Mouse (Mus musculus) liver, adult 2 months (tissue): Measurements from ENCODE around the gene Dsp. TPM values are rescaled to one million over a fixed set of nuclear protein-coding genes. Genes with fewer than 3 reads are reported as not detected.

Experiments
- DNase-seq: peaks from one replicate; pipeline ENCODE4 v3.0.0-alpha.2; 2011; ENCODE audit warnings: low read depth, low spot score; ENCODE audit errors: extremely low read depth
- H3K27ac ChIP-seq: fragments of 200-500 bp; replicated peaks from 2 replicates; pipeline ENCODE4 v1.5.1; 2012; ENCODE audit warnings: low read depth, mild to moderate bottlenecking, control low read depth, inconsistent platforms, low read length; ENCODE audit not compliant: insufficient read depth
- H3K27me3 ChIP-seq: fragments of 200-500 bp; 2 replicates; pipeline ENCODE4 v1.6.1; 2012; ENCODE audit warnings: mild to moderate bottlenecking, moderate library complexity, low read length, inconsistent platforms; ENCODE audit not compliant: control insufficient read depth, insufficient read depth
- H3K36me3 ChIP-seq: fragments of 200-500 bp; 2 replicates; pipeline ENCODE4 v1.6.1; 2012; ENCODE audit warnings: low read length, inconsistent platforms; ENCODE audit not compliant: control insufficient read depth, insufficient read depth
- H3K4me1 ChIP-seq: fragments of 200-500 bp; 2 replicates; pipeline ENCODE4 v1.6.1; 2011; ENCODE audit warnings: low read length; ENCODE audit not compliant: control insufficient read depth, insufficient read depth
- H3K4me3 ChIP-seq: fragments of 200-500 bp; 2 replicates; pipeline ENCODE4 v1.5.1; 2011; ENCODE audit warnings: low read depth, mild to moderate bottlenecking, control low read depth, low read length, moderate library complexity; ENCODE audit not compliant: insufficient read depth
- H3K79me2 ChIP-seq: fragments of 200-500 bp; 2 replicates; pipeline ENCODE4 v1.6.1; 2012; ENCODE audit warnings: inconsistent platforms, mild to moderate bottlenecking, low read length, moderate library complexity; ENCODE audit not compliant: control insufficient read depth, insufficient read depth
- H3K9ac ChIP-seq: fragments of 200-500 bp; 2 replicates; pipeline ENCODE4 v1.6.1; 2012; ENCODE audit warnings: low read depth, mild to moderate bottlenecking, control low read depth, inconsistent platforms, low read length
- CTCF ChIP-seq: fragments of 200-500 bp; IDR thresholded peaks from 2 replicates; pipeline ENCODE4 v1.5.1; 2011; ENCODE audit warnings: low read depth, low read length, control low read depth
- POLR2A ChIP-seq: fragments of 200-500 bp; IDR thresholded peaks from 2 replicates; pipeline ENCODE4 v1.6.1; 2011; ENCODE audit warnings: low read length, control low read depth; ENCODE audit not compliant: insufficient read depth; ENCODE audit errors: extremely low read depth
- WGBS: fragments of 180-500 bp; shearing (Covaris S2); methylation state at CpG from one replicate; pipeline ENCODE4 v1.1.7; 2018; 5-methylcytosine and 5-hydroxymethylcytosine counted together
- polyA plus RNA-seq: library from polyadenylated mRNA; depleted of rRNA; stranded (reverse); fragments of >200 nt; gene quantifications from 2 replicates; pipeline ENCODE4 v1.2.3, GENCODE M21; 2012
- total RNA-seq: library from RNA; depleted of rRNA; stranded (reverse); fragments of >200 nt; gene quantifications from 2 replicates; pipeline ENCODE4 v1.2.3, GENCODE M21; 2014

Dsp gene
- total and polyA plus RNA-seq, 2 experiments = 5.8 to 20.1 TPM

DNA sequence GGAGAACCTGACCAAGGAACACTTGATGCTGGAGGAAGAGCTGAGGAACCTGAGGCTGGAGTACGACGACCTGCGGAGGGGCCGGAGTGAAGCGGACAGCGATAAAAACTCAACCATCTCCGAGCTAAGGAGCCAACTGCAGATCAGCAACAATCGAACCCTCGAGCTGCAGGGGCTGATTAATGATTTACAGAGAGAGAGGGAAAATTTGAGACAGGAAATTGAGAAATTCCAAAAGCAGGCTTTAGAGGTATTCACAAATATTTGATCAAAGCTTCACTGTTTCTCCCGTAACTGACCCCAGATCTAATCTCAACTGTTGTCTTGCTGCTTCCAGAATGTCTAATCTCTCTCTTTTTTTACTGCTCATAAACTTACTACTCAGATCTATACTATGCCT lies 42.3 kb downstream of the Dsp start:
- peak; percentile 54 for DNase-seq
- no peak overlapping the region for H3K27ac ChIP-seq
- 25% methylated on average over 10 of the region's 10 CpGs for WGBS
- no peak overlapping the region for H3K4me3 ChIP-seq
- peaks cover 55% of the 10 kb centered on the region for H3K36me3 ChIP-seq
- H3K27me3 ChIP-seq = no peaks in the 10 kb centered on the region
- no peaks in the 10 kb centered on the region for H3K79me2 ChIP-seq
- TF ChIP-seq POLR2A (no peak), CTCF (no peak)
- no peaks in the 10 kb centered on the region for H3K4me1 ChIP-seq
- H3K9ac ChIP-seq = no peak overlapping the region

GRCm38 (mm10) chr13:38201413-38201812 lies 50.3 kb downstream of the Dsp start:
- peaks cover 5% of the 10 kb centered on the region; the same call in 1 of the 2 replicates for H3K79me2 ChIP-seq
- DNase-seq = no peak
- H3K27ac ChIP-seq = no peak overlapping the region
- no peak overlapping the region for H3K4me3 ChIP-seq
- peaks cover 2% of the 10 kb centered on the region; the same call in 1 of the 2 replicates for H3K4me1 ChIP-seq
- TF ChIP-seq POLR2A (no peak), CTCF (no peak)
- 0 out of 2 replicates have a peak, but pooled peaks cover 1% of the 10 kb centered on the region for H3K36me3 ChIP-seq
- no peak overlapping the region for H3K9ac ChIP-seq
- H3K27me3 ChIP-seq = no peaks in the 10 kb centered on the region
- 51% methylated on average over 6 of the region's 6 CpGs for WGBS

- DNase-seq = no peak
- Histone ChIP-seq H3K36me3 (peaks cover 4% of the 10 kb centered on the region; the same call in 1 of the 2 replicates), H3K27me3 (no peaks in the 10 kb centered on the region), H3K4me1 (peaks cover 2% of the 10 kb centered on the region; the same call in 1 of the 2 replicates), H3K79me2 (peaks cover 14% of the 10 kb centered on the region; the same call in 1 of the 2 replicates), H3K27ac (no peak overlapping the region), H3K9ac (no peak overlapping the region), H3K4me3 (no peak overlapping the region)
- TF ChIP-seq CTCF = no peak
- no peak for TF ChIP-seq POLR2A
- WGBS = 49% methylated on average over 4 of the region's 4 CpGs
Measured at GRCm38 (mm10) chr13:38204171-38204570, 53.1 kb downstream of the Dsp start.

DNA sequence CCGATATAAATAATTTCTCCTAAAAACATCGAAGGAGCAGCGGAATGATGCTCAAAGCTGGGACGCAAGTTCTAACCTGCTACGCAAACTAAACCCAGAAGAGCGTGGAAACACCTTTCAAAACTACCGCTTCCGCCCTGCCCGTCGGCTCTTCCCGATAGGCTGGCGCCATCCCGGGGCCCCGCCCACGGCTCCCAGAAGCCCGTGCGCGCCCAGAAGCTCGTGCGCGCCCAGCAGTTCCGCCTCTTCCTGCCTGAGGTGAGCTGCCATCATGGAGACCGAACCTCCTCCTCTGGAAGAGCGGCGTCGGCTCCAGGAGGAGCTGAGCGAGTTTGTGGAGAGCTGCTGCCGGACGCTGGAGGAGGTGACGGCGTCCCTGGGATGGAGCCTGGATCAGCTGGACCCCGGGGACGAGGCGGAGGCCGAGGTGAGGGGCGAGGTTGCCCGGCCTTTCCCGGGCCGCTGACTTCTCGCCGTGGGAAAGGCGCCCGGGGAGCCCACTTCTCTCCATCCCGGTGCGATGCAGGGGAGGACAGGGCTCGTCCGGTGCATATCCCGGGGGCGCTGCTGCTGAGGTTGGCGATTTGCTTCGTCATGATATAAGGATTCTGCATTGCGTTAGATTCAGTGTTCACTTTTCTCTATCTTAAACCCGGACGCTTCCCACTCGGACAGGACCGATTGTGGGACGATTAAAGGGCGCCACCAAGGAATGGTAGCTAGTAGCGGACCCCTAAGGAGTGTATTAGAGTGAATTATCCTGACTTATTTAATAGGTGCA lies 53.8 kb downstream of the Dsp start, which contains the start of gene Snrnp48:
TSS of gene Snrnp48 (plus strand) at position 237 of the 781 bp plus-strand sequence.
- Histone ChIP-seq H3K27ac (peak within 1 kb of the TSS; percentile 77), H3K4me3 (peak within 1 kb of the TSS; percentile 99)
- peak; percentile 75 for DNase-seq

GRCm38 (mm10) chr13:38211122-38211521 lies 60.0 kb downstream of the Dsp start:
- no peaks in the 10 kb centered on the region for H3K27me3 ChIP-seq
- TF ChIP-seq POLR2A (no peak), CTCF (no peak)
- H3K27ac ChIP-seq = no peak overlapping the region
- no peak overlapping the region for H3K9ac ChIP-seq
- no peak for DNase-seq
- H3K4me1 ChIP-seq = no peaks in the 10 kb centered on the region
- WGBS = 97% methylated on average over 5 of the region's 5 CpGs
- H3K79me2 ChIP-seq = peaks cover 9% of the 10 kb centered on the region; the same call in 1 of the 2 replicates
- peaks cover 42% of the 10 kb centered on the region for H3K36me3 ChIP-seq
- no peak overlapping the region for H3K4me3 ChIP-seq

More for the DNA sequence above, 53.8 kb downstream of the Dsp start, which contains the start of gene Snrnp48:
- H3K36me3 ChIP-seq = peaks cover 5% of the 10 kb centered on the region; the same call in 1 of the 2 replicates
- TF ChIP-seq CTCF = no peak
- peak; percentile 77 for TF ChIP-seq POLR2A
- peak within 1 kb of the TSS; percentile 98 for H3K9ac ChIP-seq
- peaks cover 14% of the 10 kb centered on the region; the same call in 1 of the 2 replicates for H3K79me2 ChIP-seq
- under 1% methylated on average over 59 of the region's 59 CpGs for WGBS
- H3K4me1 ChIP-seq = peaks cover 2% of the 10 kb centered on the region; the same call in 1 of the 2 replicates
- no peaks in the 10 kb centered on the region for H3K27me3 ChIP-seq

DNA sequence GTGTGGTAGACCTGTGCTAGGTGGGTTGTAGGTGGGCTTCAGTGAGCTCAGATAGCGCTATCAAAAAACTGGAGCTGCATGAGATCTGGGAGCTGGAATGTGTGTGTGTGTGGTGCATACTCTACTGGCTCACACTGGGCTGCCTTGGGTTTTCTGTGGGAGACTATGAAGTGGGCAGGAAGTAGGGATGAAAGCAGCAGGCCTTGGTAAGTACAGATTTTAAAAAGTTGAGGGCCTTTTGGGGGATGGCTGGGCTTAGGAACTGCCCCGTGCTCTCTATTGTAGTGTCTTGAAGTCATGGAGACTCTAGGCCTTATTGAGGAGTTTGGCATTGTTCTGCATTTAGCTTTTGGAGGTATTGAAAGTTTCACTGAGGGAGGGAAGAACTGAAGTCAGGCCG lies 67.6 kb downstream of the Dsp start:
- no peak overlapping the region for H3K9ac ChIP-seq
- no peaks in the 10 kb centered on the region; the same call in 1 of the 2 replicates for H3K79me2 ChIP-seq
- no peak for DNase-seq
- TF ChIP-seq CTCF (no peak), POLR2A (no peak)
- no peaks in the 10 kb centered on the region for H3K27me3 ChIP-seq
- H3K4me3 ChIP-seq = no peak overlapping the region
- H3K4me1 ChIP-seq = no peaks in the 10 kb centered on the region
- WGBS = 96% methylated on average over 3 of the region's 3 CpGs
- H3K36me3 ChIP-seq = peaks cover 60% of the 10 kb centered on the region
- no peak overlapping the region for H3K27ac ChIP-seq
